Mouse (Mus musculus) cerebellum, adult 2 months (tissue): ENCODE measurements around the gene Rab3a.

Source experiments
- CTCF ChIP-seq: fragments of 200-500 bp; IDR thresholded peaks from 2 replicates; pipeline ENCODE4 v1.5.1; 2011; ENCODE audit warnings: low read depth, mild to moderate bottlenecking, control low read depth, low read length, moderate library complexity, borderline replicate concordance; ENCODE audit not compliant: insufficient read depth
- POLR2A ChIP-seq: fragments of 200-500 bp; IDR thresholded peaks from 2 replicates; pipeline ENCODE4 v1.6.1; 2011; ENCODE audit warnings: low read length, control low read depth, borderline replicate concordance; ENCODE audit not compliant: insufficient read depth

DNA sequence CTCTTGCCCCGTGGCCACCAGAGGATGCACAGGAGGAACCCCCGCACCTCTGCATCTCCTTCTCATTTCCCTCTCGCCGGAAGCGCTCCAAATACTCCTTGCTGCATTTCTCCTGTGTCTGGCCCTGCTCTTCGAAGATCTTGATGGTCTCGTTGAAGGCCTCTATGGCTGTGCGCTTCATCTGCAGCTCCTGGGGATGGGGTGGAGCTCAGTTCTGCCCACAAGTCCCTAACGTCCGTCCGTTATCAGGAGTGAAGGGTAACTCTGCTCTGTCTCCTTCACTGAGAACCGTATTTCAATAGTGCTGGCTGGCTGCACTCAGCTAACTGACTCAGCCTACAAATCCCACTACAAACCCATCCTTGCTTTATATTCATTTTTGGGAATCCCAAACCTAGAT, 15.4 kb downstream of the Rab3a start:
- TF ChIP-seq CTCF, result no peak
- TF ChIP-seq POLR2A, result no peak
